Mouse (Mus musculus): Measurements from ENCODE around the gene Prkca. TPM values are rescaled to one million over a fixed set of nuclear protein-coding genes. Genes with fewer than 3 reads are reported as not detected.
A peak's percentile ranks its signal among the peaks of the same experiment; 100 is the strongest.

The Prkca gene
- polyA plus RNA-seq, 1 experiment from 2014 or later = 6.5 TPM

GRCm38 (mm10) chr11:108197427-108198218, 146.1 kb downstream of the Prkca start:
- H3K4me2 ChIP-seq (ENCODE audit: low read length) = no peak overlapping the region

GRCm38 (mm10) chr11:108196796-108197195, 146.9 kb downstream of the Prkca start:
- H3K9ac ChIP-seq (ENCODE audit: low read depth, low read length) = no peak overlapping the region
- H3K27ac ChIP-seq (ENCODE audit: low read length) = no peak overlapping the region
- no peaks in the 10 kb centered on the region for H3K36me3 ChIP-seq (ENCODE audit: control insufficient read depth, insufficient read depth, low read length)
- H3K4me2 ChIP-seq (ENCODE audit: low read length) = no peak overlapping the region
- H3K9me3 ChIP-seq (replicated peaks; ENCODE audit: control insufficient read depth, low read length, poor library complexity, severe bottlenecking) = no peaks in the 10 kb centered on the region
- H3K27me3 ChIP-seq (ENCODE audit: control insufficient read depth, insufficient read depth, low read depth, low read length) = no peaks in the 10 kb centered on the region
- 87% methylated on average over 3 of the region's 3 CpGs for WGBS
- no peak overlapping the region for H3K4me3 ChIP-seq (ENCODE audit: low read depth, low read length)
- no peak for ATAC-seq
- H3K4me1 ChIP-seq (ENCODE audit: control insufficient read depth, insufficient read depth, low read length) = 0 out of 2 replicates have a peak, but pooled peaks cover 2% of the 10 kb centered on the region

More at GRCm38 (mm10) chr11:108197427-108198218, 146.1 kb downstream of the Prkca start:
- 64% methylated on average over 9 of the region's 9 CpGs for WGBS
- H3K27me3 ChIP-seq (ENCODE audit: control insufficient read depth, insufficient read depth, low read depth, low read length) = no peaks in the 10 kb centered on the region
- H3K36me3 ChIP-seq (ENCODE audit: control insufficient read depth, insufficient read depth, low read length) = no peaks in the 10 kb centered on the region
- H3K4me1 ChIP-seq (ENCODE audit: control insufficient read depth, insufficient read depth, low read length) = peaks cover 2% of the 10 kb centered on the region; the same call in 1 of the 2 replicates
- no peak overlapping the region for H3K27ac ChIP-seq (ENCODE audit: low read length)
- no peaks in the 10 kb centered on the region for H3K9me3 ChIP-seq (replicated peaks; ENCODE audit: control insufficient read depth, low read length, poor library complexity, severe bottlenecking)
- no peak overlapping the region for H3K4me3 ChIP-seq (ENCODE audit: low read depth, low read length)
- ATAC-seq = no peak
- H3K9ac ChIP-seq (ENCODE audit: low read depth, low read length) = no peak overlapping the region

DNA sequence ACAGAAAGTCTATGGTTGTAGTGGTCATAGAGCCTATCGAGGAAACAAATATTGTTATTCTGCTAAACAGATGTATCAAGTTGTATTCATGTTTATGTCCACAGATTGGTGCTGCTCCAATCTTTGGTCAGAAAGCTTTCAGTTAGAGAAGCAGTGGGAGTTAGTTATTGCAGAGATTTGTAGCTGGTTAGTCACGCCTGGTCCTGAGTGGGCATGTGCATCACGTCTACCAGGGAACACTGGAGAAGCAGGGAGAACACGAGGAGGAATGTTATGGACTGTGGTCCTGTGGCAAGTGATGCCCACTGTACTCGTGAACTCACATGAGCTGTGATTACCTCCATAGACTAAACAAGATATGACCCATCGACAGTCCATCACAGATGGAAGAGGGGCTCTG, 153.4 kb downstream of the Prkca start:
- Histone ChIP-seq H3K9me3 (replicated peaks; ENCODE audit: control insufficient read depth, low read length, poor library complexity, severe bottlenecking) (no peaks in the 10 kb centered on the region), H3K4me2 (ENCODE audit: low read length) (no peak overlapping the region), H3K9ac (ENCODE audit: low read depth, low read length) (no peak overlapping the region), H3K36me3 (ENCODE audit: control insufficient read depth, insufficient read depth, low read length) (no peaks in the 10 kb centered on the region), H3K4me1 (ENCODE audit: control insufficient read depth, insufficient read depth, low read length) (no peaks in the 10 kb centered on the region), H3K27me3 (ENCODE audit: control insufficient read depth, insufficient read depth, low read depth, low read length) (no peaks in the 10 kb centered on the region), H3K4me3 (ENCODE audit: low read depth, low read length) (no peak overlapping the region), H3K27ac (ENCODE audit: low read length) (no peak overlapping the region)
- 95% methylated on average over 6 of the region's 6 CpGs for WGBS
- ATAC-seq = no peak

DNA sequence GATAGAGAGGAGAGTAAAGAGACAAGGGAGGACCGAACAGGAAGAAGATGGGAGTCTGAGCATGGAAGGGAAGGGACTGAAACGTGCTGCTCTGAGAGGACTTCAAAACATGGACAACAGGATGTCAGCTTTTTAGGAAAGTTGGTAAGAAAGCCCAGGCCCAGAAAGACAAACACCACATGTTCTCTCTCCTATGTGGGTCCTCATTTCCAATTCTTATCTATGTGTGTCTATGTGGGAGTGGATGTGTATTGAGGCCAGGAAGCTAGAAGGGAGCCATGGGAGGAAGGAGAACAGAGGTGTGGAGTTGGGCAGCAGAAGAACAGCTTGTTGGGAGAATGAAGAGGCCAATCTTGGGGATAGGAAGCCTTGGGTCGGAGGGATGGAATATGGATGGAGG, 154.4 kb downstream of the Prkca start:
- Histone ChIP-seq H3K27ac (ENCODE audit: low read length) (no peak overlapping the region), H3K4me3 (ENCODE audit: low read depth, low read length) (no peak overlapping the region), H3K27me3 (ENCODE audit: control insufficient read depth, insufficient read depth, low read depth, low read length) (no peaks in the 10 kb centered on the region), H3K36me3 (ENCODE audit: control insufficient read depth, insufficient read depth, low read length) (no peaks in the 10 kb centered on the region), H3K4me1 (ENCODE audit: control insufficient read depth, insufficient read depth, low read length) (no peaks in the 10 kb centered on the region), H3K9me3 (replicated peaks; ENCODE audit: control insufficient read depth, low read length, poor library complexity, severe bottlenecking) (no peaks in the 10 kb centered on the region), H3K4me2 (ENCODE audit: low read length) (no peak overlapping the region), H3K9ac (ENCODE audit: low read depth, low read length) (no peak overlapping the region)
- ATAC-seq = no peak
- 91% methylated on average over 3 of the region's 3 CpGs for WGBS

GRCm38 (mm10) chr11:108182421-108182820, 161.3 kb downstream of the Prkca start:
- no peak for ATAC-seq
- Histone ChIP-seq H3K4me2 (ENCODE audit: low read length) (no peak overlapping the region), H3K9ac (ENCODE audit: low read depth, low read length) (no peak overlapping the region), H3K36me3 (ENCODE audit: control insufficient read depth, insufficient read depth, low read length) (no peaks in the 10 kb centered on the region), H3K4me1 (ENCODE audit: control insufficient read depth, insufficient read depth, low read length) (peaks cover 18% of the 10 kb centered on the region), H3K9me3 (replicated peaks; ENCODE audit: control insufficient read depth, low read length, poor library complexity, severe bottlenecking) (no peaks in the 10 kb centered on the region), H3K27me3 (ENCODE audit: control insufficient read depth, insufficient read depth, low read depth, low read length) (no peaks in the 10 kb centered on the region), H3K4me3 (ENCODE audit: low read depth, low read length) (no peak overlapping the region), H3K27ac (ENCODE audit: low read length) (no peak overlapping the region)
- WGBS = 71% methylated on average over 5 of the region's 5 CpGs

DNA sequence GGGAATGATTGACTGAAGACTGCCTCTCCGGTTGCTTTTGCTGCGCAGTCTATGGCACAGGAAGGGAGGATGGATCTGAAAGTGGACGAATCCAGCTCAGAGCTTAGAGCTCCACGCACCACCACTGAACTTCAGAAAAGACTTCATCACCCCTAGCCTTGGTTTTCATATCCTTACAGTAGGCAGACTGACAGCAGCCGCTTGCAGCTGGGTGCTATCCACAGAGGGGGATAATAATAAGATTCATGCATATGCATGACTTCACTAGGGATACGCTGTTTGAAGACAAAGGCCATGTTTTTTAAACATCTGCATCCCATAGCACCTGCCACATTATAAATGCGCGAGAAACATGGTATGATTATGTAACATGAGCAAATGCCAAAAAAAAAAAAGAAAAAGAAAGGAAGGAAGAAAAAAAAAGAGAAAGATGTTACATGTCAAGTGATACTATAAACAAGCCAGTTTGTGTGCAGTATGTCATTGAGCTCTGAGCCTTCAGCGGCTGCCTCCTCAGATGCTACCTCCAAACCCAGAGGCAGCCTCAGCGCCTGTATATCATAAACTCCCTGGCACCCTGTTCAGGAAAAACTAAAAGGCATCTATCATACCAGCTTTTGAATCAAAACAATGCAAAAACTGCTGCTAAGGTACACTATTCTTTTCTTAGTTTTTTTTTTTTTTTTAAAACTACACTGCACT, 162.6 kb downstream of the Prkca start:
- Histone ChIP-seq H3K4me2 (ENCODE audit: low read length) (no peak overlapping the region), H3K9me3 (replicated peaks; ENCODE audit: control insufficient read depth, low read length, poor library complexity, severe bottlenecking) (no peaks in the 10 kb centered on the region), H3K4me3 (ENCODE audit: low read depth, low read length) (no peak overlapping the region), H3K36me3 (ENCODE audit: control insufficient read depth, insufficient read depth, low read length) (no peaks in the 10 kb centered on the region), H3K9ac (ENCODE audit: low read depth, low read length) (no peak overlapping the region), H3K4me1 (ENCODE audit: control insufficient read depth, insufficient read depth, low read length) (peaks cover 18% of the 10 kb centered on the region), H3K27ac (ENCODE audit: low read length) (peak overlapping the region; percentile 29), H3K27me3 (ENCODE audit: control insufficient read depth, insufficient read depth, low read depth, low read length) (no peaks in the 10 kb centered on the region)
- ATAC-seq = peak; percentile 66
- 29% methylated on average over 10 of the region's 10 CpGs for WGBS

GRCm38 (mm10) chr11:108178802-108179201, 164.9 kb downstream of the Prkca start:
- Histone ChIP-seq H3K4me2 (ENCODE audit: low read length) (no peak overlapping the region), H3K4me3 (ENCODE audit: low read depth, low read length) (no peak overlapping the region), H3K9ac (ENCODE audit: low read depth, low read length) (no peak overlapping the region), H3K27me3 (ENCODE audit: control insufficient read depth, insufficient read depth, low read depth, low read length) (no peaks in the 10 kb centered on the region), H3K27ac (ENCODE audit: low read length) (no peak overlapping the region), H3K4me1 (ENCODE audit: control insufficient read depth, insufficient read depth, low read length) (peaks cover 18% of the 10 kb centered on the region), H3K9me3 (replicated peaks; ENCODE audit: control insufficient read depth, low read length, poor library complexity, severe bottlenecking) (no peaks in the 10 kb centered on the region), H3K36me3 (ENCODE audit: control insufficient read depth, insufficient read depth, low read length) (no peaks in the 10 kb centered on the region)
- ATAC-seq = no peak
- 90% methylated on average over 5 of the region's 5 CpGs for WGBS

DNA sequence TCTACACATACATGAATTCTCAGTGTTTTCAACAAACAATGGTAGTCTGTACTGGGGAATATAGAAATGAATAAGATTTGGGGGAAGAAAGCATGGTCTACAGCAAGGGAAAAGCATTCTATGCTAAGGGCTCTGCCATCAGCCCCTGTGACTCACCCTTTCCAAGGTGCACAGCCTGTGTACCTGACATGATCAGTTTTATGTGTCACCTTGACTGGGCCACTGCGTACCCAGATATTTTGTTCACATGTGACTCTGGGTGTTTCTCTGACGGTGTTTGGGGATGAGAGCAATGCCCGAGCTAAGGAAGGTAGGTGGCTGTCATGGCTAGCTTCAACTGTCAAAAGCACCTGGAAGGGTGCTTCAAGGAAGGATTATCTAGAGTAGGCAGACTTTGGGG, 165.5 kb downstream of the Prkca start:
- Histone ChIP-seq H3K27me3 (ENCODE audit: control insufficient read depth, insufficient read depth, low read depth, low read length) (no peaks in the 10 kb centered on the region), H3K27ac (ENCODE audit: low read length) (no peak overlapping the region), H3K4me3 (ENCODE audit: low read depth, low read length) (no peak overlapping the region), H3K9ac (ENCODE audit: low read depth, low read length) (no peak overlapping the region), H3K9me3 (replicated peaks; ENCODE audit: control insufficient read depth, low read length, poor library complexity, severe bottlenecking) (no peaks in the 10 kb centered on the region), H3K4me2 (ENCODE audit: low read length) (no peak overlapping the region), H3K36me3 (ENCODE audit: control insufficient read depth, insufficient read depth, low read length) (no peaks in the 10 kb centered on the region), H3K4me1 (ENCODE audit: control insufficient read depth, insufficient read depth, low read length) (peaks cover 18% of the 10 kb centered on the region)
- WGBS = 99% methylated on average over 3 of the region's 3 CpGs
- ATAC-seq = no peak

GRCm38 (mm10) chr11:108176715-108177114, 167.0 kb downstream of the Prkca start:
- peaks cover 22% of the 10 kb centered on the region for H3K4me1 ChIP-seq (ENCODE audit: control insufficient read depth, insufficient read depth, low read length)
- H3K9ac ChIP-seq (ENCODE audit: low read depth, low read length) = no peak overlapping the region
- H3K27ac ChIP-seq (ENCODE audit: low read length) = no peak overlapping the region
- H3K9me3 ChIP-seq (replicated peaks; ENCODE audit: control insufficient read depth, low read length, poor library complexity, severe bottlenecking) = no peaks in the 10 kb centered on the region
- no peak overlapping the region for H3K4me3 ChIP-seq (ENCODE audit: low read depth, low read length)
- WGBS = 76% methylated on average over 5 of the region's 5 CpGs
- no peaks in the 10 kb centered on the region for H3K27me3 ChIP-seq (ENCODE audit: control insufficient read depth, insufficient read depth, low read depth, low read length)
- no peak overlapping the region for H3K4me2 ChIP-seq (ENCODE audit: low read length)
- no peak for ATAC-seq
- H3K36me3 ChIP-seq (ENCODE audit: control insufficient read depth, insufficient read depth, low read length) = no peaks in the 10 kb centered on the region

Measured in midbrain, embryonic 16.5 days (tissue).